Mouse (Mus musculus): Measurements from ENCODE around the gene Asic2. TPM values are rescaled to one million over a fixed set of nuclear protein-coding genes. Genes with fewer than 3 reads are reported as not detected.
A peak's percentile ranks its signal among the peaks of the same experiment; 100 is the strongest.

Asic2 gene
- total and polyA plus RNA-seq, 2 experiments from 2014 or later, result 19.8 to 60.2 TPM

GRCm38 (mm10) chr11:80886365-80886764 is 1081.9 kb downstream of the Asic2 start:
- Histone ChIP-seq H3K9ac (replicated peaks; ENCODE audit: low read length, poor library complexity, severe bottlenecking) (no peak overlapping the region), H3K27me3 (ENCODE audit: insufficient read depth, low read length) (no peaks in the 10 kb centered on the region), H3K4me2 (ENCODE audit: low read depth, low read length, poor library complexity, severe bottlenecking) (no peak overlapping the region), H3K4me3 (ENCODE audit: low read depth, low read length) (no peak overlapping the region), H3K27ac (ENCODE audit: low read depth, low read length) (no peak overlapping the region), H3K4me1 (ENCODE audit: insufficient read depth, low read length) (no peaks in the 10 kb centered on the region), H3K36me3 (ENCODE audit: insufficient read depth, low read length) (peaks cover 9% of the 10 kb centered on the region), H3K9me3 (ENCODE audit: low read length) (no peaks in the 10 kb centered on the region)
- no peak for ATAC-seq (ENCODE audit: low FRiP score)
- no peak for TF ChIP-seq CTCF (IDR thresholded peaks at IDR 0.05)
- 86% methylated on average over 7 of the region's 7 CpGs for WGBS
- no peak for DNase-seq (ENCODE audit: low spot score)

- TF ChIP-seq CTCF (IDR thresholded peaks at IDR 0.05), result no peak
- Histone ChIP-seq H3K4me3 (ENCODE audit: low read depth, low read length) (no peak overlapping the region), H3K36me3 (ENCODE audit: insufficient read depth, low read length) (peaks cover 12% of the 10 kb centered on the region), H3K4me1 (ENCODE audit: insufficient read depth, low read length) (no peaks in the 10 kb centered on the region), H3K9me3 (ENCODE audit: low read length) (no peaks in the 10 kb centered on the region), H3K27me3 (ENCODE audit: insufficient read depth, low read length) (no peaks in the 10 kb centered on the region), H3K4me2 (ENCODE audit: low read depth, low read length, poor library complexity, severe bottlenecking) (no peak overlapping the region), H3K9ac (replicated peaks; ENCODE audit: low read length, poor library complexity, severe bottlenecking) (no peak overlapping the region), H3K27ac (ENCODE audit: low read depth, low read length) (no peak overlapping the region)
- ATAC-seq (ENCODE audit: low FRiP score), result no peak
- no peak for DNase-seq (ENCODE audit: low spot score)
- 90% methylated on average over 6 of the region's 6 CpGs for WGBS
These were observed 1083.6 kb downstream of the Asic2 start for GRCm38 (mm10) chr11:80884521-80885231.

- no peaks in the 10 kb centered on the region for H3K9me3 ChIP-seq (ENCODE audit: low read length)
- no peak overlapping the region for H3K27ac ChIP-seq (ENCODE audit: low read depth, low read length)
- no peak for TF ChIP-seq CTCF (IDR thresholded peaks at IDR 0.05)
- DNase-seq (ENCODE audit: low spot score), result peak; percentile 55
- no peak for ATAC-seq (ENCODE audit: low FRiP score)
- WGBS, result 87% methylated on average over 7 of the region's 7 CpGs
- no peak overlapping the region for H3K9ac ChIP-seq (replicated peaks; ENCODE audit: low read length, poor library complexity, severe bottlenecking)
- no peak overlapping the region for H3K4me2 ChIP-seq (ENCODE audit: low read depth, low read length, poor library complexity, severe bottlenecking)
- peaks cover 12% of the 10 kb centered on the region for H3K36me3 ChIP-seq (ENCODE audit: insufficient read depth, low read length)
- no peaks in the 10 kb centered on the region for H3K4me1 ChIP-seq (ENCODE audit: insufficient read depth, low read length)
- no peaks in the 10 kb centered on the region for H3K27me3 ChIP-seq (ENCODE audit: insufficient read depth, low read length)
- H3K4me3 ChIP-seq (ENCODE audit: low read depth, low read length), result no peak overlapping the region
These were observed 1085.9 kb downstream of the Asic2 start for GRCm38 (mm10) chr11:80882229-80882810.

GRCm38 (mm10) chr11:80878026-80878425 is 1090.2 kb downstream of the Asic2 start:
- Histone ChIP-seq H3K36me3 (ENCODE audit: insufficient read depth, low read length) (peaks cover 11% of the 10 kb centered on the region), H3K27me3 (ENCODE audit: insufficient read depth, low read length) (no peaks in the 10 kb centered on the region), H3K9me3 (ENCODE audit: low read length) (no peaks in the 10 kb centered on the region), H3K4me2 (ENCODE audit: low read depth, low read length, poor library complexity, severe bottlenecking) (no peak overlapping the region), H3K4me3 (ENCODE audit: low read depth, low read length) (no peak overlapping the region), H3K27ac (ENCODE audit: low read depth, low read length) (no peak overlapping the region), H3K9ac (replicated peaks; ENCODE audit: low read length, poor library complexity, severe bottlenecking) (no peak overlapping the region), H3K4me1 (ENCODE audit: insufficient read depth, low read length) (no peaks in the 10 kb centered on the region)
- TF ChIP-seq CTCF (IDR thresholded peaks at IDR 0.05), result no peak
- ATAC-seq (ENCODE audit: low FRiP score), result no peak
- WGBS, result 83% methylated on average over 2 of the region's 2 CpGs
- no peak for DNase-seq (ENCODE audit: low spot score)

GRCm38 (mm10) chr11:80877131-80877651 is 1091.1 kb downstream of the Asic2 start:
- 55% methylated on average over 11 of the region's 11 CpGs for WGBS

More at GRCm38 (mm10) chr11:80877131-80877651, 1091.1 kb downstream of the Asic2 start:
- ATAC-seq (ENCODE audit: low FRiP score), result no peak
- Histone ChIP-seq H3K27ac (ENCODE audit: low read depth, low read length) (no peak overlapping the region; the same call in 1 of the 2 replicates), H3K9me3 (ENCODE audit: low read length) (no peaks in the 10 kb centered on the region), H3K4me2 (ENCODE audit: low read depth, low read length, poor library complexity, severe bottlenecking) (no peak overlapping the region), H3K4me3 (ENCODE audit: low read depth, low read length) (no peak overlapping the region), H3K4me1 (ENCODE audit: insufficient read depth, low read length) (no peaks in the 10 kb centered on the region), H3K36me3 (ENCODE audit: insufficient read depth, low read length) (peaks cover 3% of the 10 kb centered on the region), H3K27me3 (ENCODE audit: insufficient read depth, low read length) (no peaks in the 10 kb centered on the region), H3K9ac (replicated peaks; ENCODE audit: low read length, poor library complexity, severe bottlenecking) (no peak overlapping the region)
- no peak for TF ChIP-seq CTCF (IDR thresholded peaks at IDR 0.05)
- DNase-seq (ENCODE audit: low spot score), result peak; percentile 79

Measured in midbrain, postnatal 0 days (tissue).